Mouse (Mus musculus) ES-CJ7 (cell line): Measurements from ENCODE around the gene Nsun4.

Experiments used
- DNase-seq: peaks from one replicate; pipeline ENCODE4 v3.0.0; 2011; ENCODE audit warnings: low read depth, low spot score

Nsun4 gene

DNA sequence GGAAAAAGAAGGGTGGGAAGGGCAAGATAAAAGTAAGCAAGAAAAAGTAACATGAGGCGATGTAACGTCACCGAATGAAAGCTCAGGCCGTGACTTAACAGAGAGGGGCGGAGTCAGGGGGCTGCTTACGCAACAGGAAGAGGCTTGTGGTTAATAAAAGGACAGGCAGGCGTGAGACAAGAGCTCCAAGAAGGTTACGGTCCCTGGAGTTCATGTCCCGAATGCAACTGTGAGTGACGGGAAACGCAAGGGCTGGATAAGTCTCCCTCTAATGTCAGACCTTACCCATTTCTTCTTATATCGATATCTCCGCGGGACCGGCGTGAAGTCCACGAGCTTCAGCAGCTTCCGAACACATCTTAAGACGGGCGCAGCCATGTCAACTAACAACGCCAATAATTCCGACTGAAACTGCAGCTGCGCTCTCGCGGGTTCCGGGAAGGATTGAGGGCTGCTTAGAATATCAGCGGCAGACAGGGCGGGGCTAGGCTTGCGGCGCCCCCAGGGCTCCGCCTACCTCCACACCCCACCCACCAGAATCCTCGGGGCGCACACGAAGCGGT, at the start of gene Nsun4:
TSS of gene Nsun4 (minus strand) at position 478 of the 563 bp plus-strand sequence.
- peak; percentile 96 for DNase-seq

DNA sequence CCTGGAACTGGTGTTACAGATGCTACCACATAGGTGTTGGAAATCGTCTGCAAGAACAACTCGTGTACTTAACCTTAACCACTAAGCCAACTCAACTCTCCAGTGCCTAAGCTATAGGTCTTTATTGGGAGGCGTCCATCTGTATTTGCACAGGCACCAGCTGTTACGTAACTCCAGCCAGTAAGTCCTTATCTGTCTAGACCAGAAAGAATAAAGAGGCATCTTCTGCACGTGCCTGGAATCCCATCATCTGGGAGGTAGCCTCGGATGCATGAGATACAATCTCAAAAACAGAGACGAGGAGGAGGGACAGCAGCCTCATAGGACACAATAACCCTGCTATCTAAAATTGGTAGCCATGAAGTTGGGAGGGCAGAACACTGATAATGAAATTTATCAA, 47.3 kb upstream of the Nsun4 start:
- no peak for DNase-seq

GRCm38 (mm10) chr4:116097211-116097610, 43.5 kb upstream of the Nsun4 start:
- no peak for DNase-seq

DNA sequence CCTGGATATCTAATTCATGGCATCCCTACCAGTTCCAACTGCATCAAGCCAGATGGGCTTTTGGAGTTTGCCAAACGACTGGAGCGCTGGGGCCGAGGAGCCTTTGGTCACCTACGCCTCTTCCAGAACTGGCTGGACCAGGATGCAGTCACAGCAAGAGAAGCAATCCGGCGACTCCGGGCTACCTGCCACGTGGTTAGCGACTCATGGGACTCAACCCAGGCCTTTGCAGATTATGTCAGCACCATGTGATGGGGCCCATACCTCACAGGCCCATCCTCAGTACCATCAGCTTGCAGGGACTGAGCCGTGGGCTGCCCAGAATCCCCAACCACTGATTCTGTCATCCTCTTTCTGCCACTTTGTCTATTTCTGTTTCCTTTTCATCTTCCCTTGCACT, 42.6 kb upstream of the Nsun4 start:
- no peak for DNase-seq

DNA sequence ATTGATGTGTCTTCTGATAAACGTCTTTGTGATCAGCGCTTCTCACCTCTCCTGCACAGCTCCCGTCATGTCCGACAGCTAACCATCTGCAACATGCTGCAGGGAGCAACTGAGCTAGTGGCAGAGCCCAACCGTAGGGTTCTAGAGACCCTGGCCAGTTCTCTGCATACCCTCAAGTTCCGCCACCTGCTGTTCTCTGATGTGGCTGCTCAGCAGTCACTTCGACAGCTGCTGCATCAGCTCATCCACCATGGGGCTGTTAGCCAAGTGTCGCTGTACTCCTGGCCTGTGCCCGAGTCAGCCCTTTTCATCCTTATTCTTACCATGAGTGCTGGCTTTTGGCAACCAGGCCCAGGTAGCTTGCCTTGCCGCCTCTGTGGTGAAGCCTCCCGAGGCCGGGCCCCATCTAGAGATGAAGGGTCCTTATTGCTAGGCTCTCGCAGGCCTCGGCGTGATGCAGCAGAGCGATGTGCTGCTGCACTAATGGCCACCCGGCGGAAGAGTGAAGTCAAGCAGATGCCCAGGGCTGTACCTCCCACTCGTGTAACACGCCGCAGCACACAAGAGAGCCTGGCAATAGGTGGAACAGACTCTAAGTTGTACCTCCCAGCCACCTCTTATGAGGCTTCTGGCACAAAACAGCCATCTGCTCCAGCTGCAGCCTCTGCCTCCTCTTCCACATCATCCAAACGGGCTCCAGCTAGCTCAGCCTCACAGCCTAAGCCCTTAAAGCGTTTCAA, 35.0 kb upstream of the Nsun4 start:
- peak; percentile 35 for DNase-seq

- no peak for DNase-seq
Measured at GRCm38 (mm10) chr4:116077240-116078095, 23.8 kb upstream of the Nsun4 start.

- no peak for DNase-seq
Measured at GRCm38 (mm10) chr4:116076369-116077231, 22.9 kb upstream of the Nsun4 start.

DNA sequence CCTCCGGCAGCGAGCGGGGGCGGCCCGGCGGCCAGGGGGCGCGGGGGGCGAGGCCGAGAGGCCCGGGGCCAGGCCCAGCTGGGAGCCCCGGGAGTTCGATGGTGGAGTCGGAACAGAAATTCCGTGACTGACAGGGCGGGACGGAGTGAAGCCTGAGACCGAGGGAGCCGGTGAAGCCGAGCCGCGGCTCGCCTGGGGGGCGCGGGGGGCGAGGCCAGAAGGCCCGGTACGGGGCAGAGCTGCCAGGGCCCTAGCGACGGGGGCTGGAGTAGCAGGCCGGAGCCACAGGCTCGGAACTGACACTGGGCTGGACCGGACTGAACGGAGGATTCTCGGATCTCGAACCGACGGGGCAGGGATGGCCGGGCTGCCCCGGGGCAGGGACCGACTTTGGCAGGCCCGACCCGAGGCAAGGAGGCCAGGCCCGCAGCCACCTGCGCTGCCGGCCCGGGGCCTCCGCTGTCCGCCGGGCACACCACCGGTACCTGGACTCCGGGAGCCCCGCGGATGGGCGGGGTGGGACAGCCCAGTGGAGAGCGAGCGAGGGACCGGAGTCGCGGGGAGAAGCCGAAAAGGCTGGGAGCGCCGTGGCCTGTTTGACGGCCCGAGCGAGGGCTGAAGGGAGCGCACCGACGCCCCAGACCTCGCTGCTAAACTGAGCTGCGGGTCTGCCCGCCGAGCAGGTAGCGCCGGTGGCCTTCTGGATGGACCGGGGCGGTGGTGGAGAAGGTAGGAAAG, 22.1 kb upstream of the Nsun4 start:
- DNase-seq = peak; percentile 57

GRCm38 (mm10) chr4:116074861-116075620, 21.4 kb upstream of the Nsun4 start, which contains the start of the genes Uqcrh and Lrrc41:
Gene Uqcrh (minus strand): TSS chr4:116075071.
Gene Lrrc41 (plus strand): TSS chr4:116075269.
- peak; percentile 97 for DNase-seq

DNA sequence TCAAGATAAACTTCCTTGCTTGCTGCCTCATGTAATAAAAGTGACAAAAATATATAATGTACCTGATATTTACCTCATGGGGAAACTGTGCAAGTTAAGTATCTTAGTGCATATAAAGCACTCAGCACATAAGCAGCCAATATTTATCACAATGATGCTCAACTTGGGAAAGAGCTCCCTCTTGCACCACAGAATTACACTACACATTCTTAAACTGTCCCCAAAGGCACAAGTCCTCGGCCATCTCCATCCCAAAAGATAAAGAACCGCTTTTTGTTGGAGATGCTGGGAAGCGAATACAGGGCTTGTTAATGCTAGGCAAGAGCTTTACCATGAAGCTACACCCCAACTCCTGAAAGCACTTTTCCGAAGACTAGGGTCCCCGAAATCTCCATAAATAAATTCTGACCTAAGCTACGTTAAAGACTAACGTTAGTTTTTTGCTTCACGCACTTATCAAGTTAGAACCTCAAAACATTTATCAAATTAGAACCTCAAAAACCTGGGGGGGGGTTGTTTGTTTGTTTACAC, 20.5 kb upstream of the Nsun4 start:
- peak; percentile 42 for DNase-seq

DNA sequence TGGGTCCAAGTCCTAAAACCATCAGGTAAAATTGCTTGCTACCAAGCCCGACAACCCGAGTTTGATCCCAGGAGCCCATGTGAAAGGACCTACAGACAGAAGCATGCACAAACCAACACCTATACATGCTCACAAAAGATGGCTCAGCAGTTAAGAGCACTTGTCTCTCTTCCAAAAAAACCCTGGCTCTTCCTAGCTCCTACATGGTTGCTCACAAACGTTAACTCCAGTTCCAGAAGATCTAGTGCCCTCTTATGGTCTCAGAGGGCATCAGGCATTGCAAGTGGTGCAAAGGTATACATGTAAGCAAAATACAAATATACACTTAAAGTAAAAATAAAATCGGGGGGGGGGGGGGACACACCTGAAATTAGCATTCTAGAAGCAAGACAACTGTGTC, 19.5 kb upstream of the Nsun4 start:
- peak; percentile 52 for DNase-seq

- DNase-seq = no peak
Measured at GRCm38 (mm10) chr4:116070116-116070515, 16.4 kb upstream of the Nsun4 start.

DNA sequence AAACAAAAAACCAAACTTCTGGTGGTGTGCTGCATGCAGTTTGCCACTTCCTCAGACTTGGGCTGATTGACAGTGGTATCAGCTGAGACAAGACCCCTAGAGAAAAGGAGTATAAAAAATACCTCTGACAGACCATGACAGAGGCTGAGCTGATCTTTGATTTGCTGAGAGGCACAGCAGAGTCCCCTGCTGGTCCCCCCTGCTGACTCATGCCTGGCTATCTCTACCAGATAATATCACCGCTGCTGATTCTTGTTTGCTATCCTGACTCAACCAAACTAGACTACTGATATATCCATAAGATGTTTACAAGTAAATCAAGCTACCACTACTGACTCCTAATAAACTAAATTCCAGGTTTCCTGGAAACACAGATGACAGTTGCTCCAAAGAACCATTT, 10.2 kb upstream of the Nsun4 start:
- DNase-seq = no peak

DNA sequence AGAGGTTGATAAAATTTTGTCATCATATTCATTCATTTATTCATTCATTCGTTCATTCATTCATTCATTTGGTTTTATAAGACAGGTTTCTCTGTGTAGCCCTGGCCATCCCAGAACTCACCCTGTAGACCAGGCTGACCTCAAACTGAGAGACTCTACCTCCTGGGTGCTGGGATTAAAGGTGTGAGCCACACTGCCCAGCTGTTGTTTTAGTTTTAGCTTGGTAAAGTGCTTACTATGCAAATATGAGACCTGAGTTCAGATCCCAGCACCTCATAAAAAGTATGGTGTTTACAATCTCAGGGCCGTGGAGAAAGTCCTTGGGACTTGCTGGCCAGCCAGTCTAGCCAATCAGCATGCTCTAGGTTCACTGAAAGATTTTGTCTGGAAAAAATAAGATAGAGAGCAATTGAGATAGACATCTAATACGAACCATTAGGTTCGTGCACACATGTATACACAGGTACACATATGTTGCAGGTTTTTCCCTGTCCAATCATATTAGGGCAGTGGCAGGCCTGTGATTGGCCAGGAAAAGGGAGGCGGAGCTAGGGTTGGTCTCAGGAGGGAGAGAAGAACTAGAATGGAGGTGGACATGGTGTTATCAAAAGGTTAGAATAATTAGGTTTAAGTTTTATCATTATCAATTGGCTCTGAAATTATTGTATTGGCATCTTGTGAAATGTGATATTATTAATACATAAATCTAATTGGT, 5.5 kb upstream of the Nsun4 start:
- peak; percentile 32 for DNase-seq

DNA sequence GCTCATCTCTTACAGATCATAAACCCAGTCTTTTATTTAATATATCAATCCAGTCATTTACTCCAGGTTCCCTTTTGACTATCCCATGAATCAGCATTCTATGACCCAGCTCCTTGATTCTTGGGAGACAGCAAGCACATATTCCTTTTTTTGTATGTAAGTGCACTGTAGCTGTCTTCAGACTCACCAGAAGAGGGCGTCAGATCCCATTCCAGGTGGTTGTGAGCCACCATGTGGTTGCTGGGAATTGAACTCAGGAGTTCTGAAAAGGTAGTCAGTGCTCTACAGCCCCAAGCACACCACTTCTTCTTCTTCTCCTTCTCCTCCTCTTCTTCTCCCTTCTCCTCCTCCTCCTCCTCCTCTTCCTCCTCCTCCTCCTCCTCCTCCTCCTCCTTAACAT, 3.9 kb upstream of the Nsun4 start:
- peak; percentile 62 for DNase-seq

GRCm38 (mm10) chr4:116052526-116053293, 966 bp downstream of the Nsun4 start:
- DNase-seq = peak; percentile 73

GRCm38 (mm10) chr4:116049211-116049610, 4.5 kb downstream of the Nsun4 start:
- DNase-seq = no peak
